Mouse (Mus musculus) kidney, embryonic 15.5 days (tissue): Measurements from ENCODE around the gene Preb. TPM values are rescaled to one million over a fixed set of nuclear protein-coding genes. Genes with fewer than 3 reads are reported as not detected.

Source experiments
- ATAC-seq: fragments of 200-750 bp; cut with Nextera tagmentation; replicated peaks from 2 replicates; pipeline ENCODE4 v1.8.0; 2017; ENCODE audit warnings: moderate TSS enrichment; ENCODE audit not compliant: low FRiP score
- H3K27ac ChIP-seq: fragments of 300-500 bp; sonication (generic); 2 replicates; pipeline ENCODE4 v1.5.1; 2015; ENCODE audit warnings: mild to moderate bottlenecking, inconsistent platforms
- H3K27me3 ChIP-seq: fragments of 300-500 bp; sonication (generic); 2 replicates; pipeline ENCODE4 v1.6.1; 2015; ENCODE audit warnings: inconsistent platforms
- H3K36me3 ChIP-seq: fragments of 300-500 bp; sonication (generic); 2 replicates; pipeline ENCODE4 v1.6.1; 2015; ENCODE audit warnings: inconsistent platforms
- H3K4me1 ChIP-seq: fragments of 300-500 bp; sonication (generic); 2 replicates; pipeline ENCODE4 v1.6.1; 2015; ENCODE audit warnings: inconsistent platforms
- H3K4me2 ChIP-seq: fragments of 300-500 bp; sonication (generic); 2 replicates; pipeline ENCODE4 v1.6.1; 2015; ENCODE audit warnings: moderate library complexity, mild to moderate bottlenecking, inconsistent platforms
- H3K4me3 ChIP-seq: fragments of 300-500 bp; sonication (generic); replicated peaks from 2 replicates; pipeline ENCODE4 v1.5.1; 2015; ENCODE audit warnings: mild to moderate bottlenecking, inconsistent platforms
- H3K9ac ChIP-seq: fragments of 300-500 bp; sonication (generic); 2 replicates; pipeline ENCODE4 v1.6.1; 2015; ENCODE audit warnings: mild to moderate bottlenecking, inconsistent platforms
- H3K9me3 ChIP-seq: fragments of 300-500 bp; sonication (generic); replicated peaks from 2 replicates; pipeline ENCODE4 v1.6.1; 2016; ENCODE audit warnings: inconsistent platforms
- WGBS: fragments of 180-500 bp; shearing (Covaris S2); methylation state at CpG from one replicate; pipeline ENCODE4 v1.1.7; 2015; ENCODE audit warnings: mixed read lengths; 5-methylcytosine and 5-hydroxymethylcytosine counted together
- polyA plus RNA-seq: library from polyadenylated mRNA; unstranded; fragments of >200 nt; fragmentation: Nextera tagmentation; extraction: Ambion mirVana; gene quantifications from 2 replicates; pipeline ENCODE4 v1.2.1, GENCODE M21; 2015

The Preb gene
- polyA plus RNA-seq, result 146 and 151 TPM in 2 replicates

- Histone ChIP-seq H3K27ac (peak within 1 kb of the TSS; percentile 89), H3K4me3 (peak within 1 kb of the TSS; percentile 61), H3K9ac (peak within 1 kb of the TSS; percentile 82), H3K27me3 (no peaks in the 10 kb centered on the region), H3K4me2 (peak within 1 kb of the TSS; percentile 80), H3K4me1 (peaks cover 28% of the 10 kb centered on the region), H3K9me3 (no peaks in the 10 kb centered on the region), H3K36me3 (peaks cover 30% of the 10 kb centered on the region)
- WGBS, result under 1% methylated on average over 56 of the region's 56 CpGs
- ATAC-seq, result peak; percentile 95
Measured at GRCm38 (mm10) chr5:30959966-30960501, at the start of gene Preb. TSS of gene Preb (minus strand) at chr5:30960361.

GRCm38 (mm10) chr5:31004184-31004583 lies 44.0 kb upstream of the Preb start:
- no peak overlapping the region for H3K9ac ChIP-seq
- peak; percentile 66; the same call in 1 of the 2 replicates for ATAC-seq
- H3K9me3 ChIP-seq, result no peaks in the 10 kb centered on the region
- H3K27me3 ChIP-seq, result no peaks in the 10 kb centered on the region
- H3K4me2 ChIP-seq, result no peak overlapping the region
- H3K4me1 ChIP-seq, result no peaks in the 10 kb centered on the region
- H3K27ac ChIP-seq, result no peak overlapping the region
- no peak overlapping the region for H3K4me3 ChIP-seq
- 6% methylated on average over 5 of the region's 5 CpGs for WGBS
- no peaks in the 10 kb centered on the region for H3K36me3 ChIP-seq

GRCm38 (mm10) chr5:31001560-31001959 lies 41.4 kb upstream of the Preb start:
- H3K27ac ChIP-seq, result no peak overlapping the region
- H3K27me3 ChIP-seq, result no peaks in the 10 kb centered on the region
- 80% methylated on average over 4 of the region's 4 CpGs for WGBS
- H3K9me3 ChIP-seq, result no peaks in the 10 kb centered on the region
- no peaks in the 10 kb centered on the region for H3K36me3 ChIP-seq
- no peak for ATAC-seq
- no peak overlapping the region for H3K9ac ChIP-seq
- no peak overlapping the region for H3K4me2 ChIP-seq
- no peaks in the 10 kb centered on the region for H3K4me1 ChIP-seq
- H3K4me3 ChIP-seq, result no peak overlapping the region

- Histone ChIP-seq H3K27ac (no peak overlapping the region), H3K27me3 (no peaks in the 10 kb centered on the region), H3K4me3 (no peak overlapping the region), H3K4me2 (no peak overlapping the region), H3K9ac (no peak overlapping the region), H3K4me1 (no peaks in the 10 kb centered on the region), H3K36me3 (no peaks in the 10 kb centered on the region), H3K9me3 (no peaks in the 10 kb centered on the region)
- no peak for ATAC-seq
- 82% methylated on average over 2 of the region's 2 CpGs for WGBS
Measured at GRCm38 (mm10) chr5:31000993-31001392, 40.8 kb upstream of the Preb start.

GRCm38 (mm10) chr5:31000122-31000521 lies 40.0 kb upstream of the Preb start:
- 61% methylated on average over 7 of the region's 7 CpGs for WGBS
- H3K36me3 ChIP-seq, result no peaks in the 10 kb centered on the region
- H3K27me3 ChIP-seq, result no peaks in the 10 kb centered on the region
- H3K4me1 ChIP-seq, result 0 out of 2 replicates have a peak, but pooled peaks cover under 1% of the 10 kb centered on the region
- no peak for ATAC-seq
- H3K9me3 ChIP-seq, result no peaks in the 10 kb centered on the region
- no peak overlapping the region for H3K4me2 ChIP-seq
- H3K4me3 ChIP-seq, result no peak overlapping the region
- no peak overlapping the region for H3K27ac ChIP-seq
- no peak overlapping the region for H3K9ac ChIP-seq

- Histone ChIP-seq H3K4me3 (no peak overlapping the region), H3K9me3 (no peaks in the 10 kb centered on the region), H3K36me3 (no peaks in the 10 kb centered on the region), H3K4me2 (no peak overlapping the region), H3K27me3 (no peaks in the 10 kb centered on the region), H3K4me1 (0 out of 2 replicates have a peak, but pooled peaks cover 3% of the 10 kb centered on the region), H3K9ac (no peak overlapping the region), H3K27ac (no peak overlapping the region)
- WGBS, result 76% methylated on average over 5 of the region's 5 CpGs
- no peak for ATAC-seq
Measured at GRCm38 (mm10) chr5:30999324-30999723, 39.2 kb upstream of the Preb start.

GRCm38 (mm10) chr5:30998306-30998705 lies 38.1 kb upstream of the Preb start:
- Histone ChIP-seq H3K27me3 (no peaks in the 10 kb centered on the region), H3K9me3 (no peaks in the 10 kb centered on the region), H3K4me1 (0 out of 2 replicates have a peak, but pooled peaks cover 3% of the 10 kb centered on the region), H3K36me3 (no peaks in the 10 kb centered on the region), H3K27ac (no peak overlapping the region), H3K9ac (no peak overlapping the region), H3K4me3 (no peak overlapping the region), H3K4me2 (no peak overlapping the region)
- 22% methylated on average over 5 of the region's 5 CpGs for WGBS
- 0 out of 2 replicates have a peak, but pooled peaks have one; percentile 49 for ATAC-seq

- no peak overlapping the region for H3K27ac ChIP-seq
- no peak overlapping the region for H3K4me3 ChIP-seq
- H3K9ac ChIP-seq, result no peak overlapping the region
- ATAC-seq, result no peak
- no peaks in the 10 kb centered on the region for H3K27me3 ChIP-seq
- 61% methylated on average over 11 of the region's 11 CpGs for WGBS
- H3K9me3 ChIP-seq, result no peaks in the 10 kb centered on the region
- no peak overlapping the region for H3K4me2 ChIP-seq
- H3K4me1 ChIP-seq, result 0 out of 2 replicates have a peak, but pooled peaks cover 3% of the 10 kb centered on the region
- no peaks in the 10 kb centered on the region for H3K36me3 ChIP-seq
Measured at GRCm38 (mm10) chr5:30994910-30995635, 34.9 kb upstream of the Preb start.

GRCm38 (mm10) chr5:30994074-30994473 lies 33.9 kb upstream of the Preb start:
- H3K27me3 ChIP-seq, result no peaks in the 10 kb centered on the region
- H3K9me3 ChIP-seq, result no peaks in the 10 kb centered on the region
- H3K27ac ChIP-seq, result no peak overlapping the region
- no peak overlapping the region for H3K9ac ChIP-seq
- no peak for ATAC-seq
- H3K4me3 ChIP-seq, result no peak overlapping the region
- no peaks in the 10 kb centered on the region for H3K36me3 ChIP-seq
- WGBS, result 74% methylated on average over 3 of the region's 3 CpGs
- 0 out of 2 replicates have a peak, but pooled peaks cover 3% of the 10 kb centered on the region for H3K4me1 ChIP-seq
- H3K4me2 ChIP-seq, result no peak overlapping the region

GRCm38 (mm10) chr5:30992980-30993676 lies 33.0 kb upstream of the Preb start:
- ATAC-seq, result no peak
- no peak overlapping the region for H3K27ac ChIP-seq
- 81% methylated on average over 5 of the region's 5 CpGs for WGBS
- H3K9ac ChIP-seq, result no peak overlapping the region
- H3K9me3 ChIP-seq, result no peaks in the 10 kb centered on the region
- 0 out of 2 replicates have a peak, but pooled peaks cover 3% of the 10 kb centered on the region for H3K4me1 ChIP-seq
- no peak overlapping the region for H3K4me3 ChIP-seq
- no peaks in the 10 kb centered on the region for H3K36me3 ChIP-seq
- no peak overlapping the region for H3K4me2 ChIP-seq
- no peaks in the 10 kb centered on the region for H3K27me3 ChIP-seq

- no peak overlapping the region for H3K4me3 ChIP-seq
- no peak overlapping the region for H3K9ac ChIP-seq
- H3K27me3 ChIP-seq, result no peaks in the 10 kb centered on the region
- no peaks in the 10 kb centered on the region for H3K9me3 ChIP-seq
- no peak for ATAC-seq
- no peaks in the 10 kb centered on the region for H3K4me1 ChIP-seq
- H3K27ac ChIP-seq, result no peak overlapping the region
- H3K36me3 ChIP-seq, result no peaks in the 10 kb centered on the region
- WGBS, result 29% methylated on average over 2 of the region's 2 CpGs
- H3K4me2 ChIP-seq, result no peak overlapping the region
Measured at GRCm38 (mm10) chr5:30982357-30982756, 22.2 kb upstream of the Preb start.
